Comparison of ENCODE assay signal across 18 mouse cellular contexts in the genomic region with DNA sequence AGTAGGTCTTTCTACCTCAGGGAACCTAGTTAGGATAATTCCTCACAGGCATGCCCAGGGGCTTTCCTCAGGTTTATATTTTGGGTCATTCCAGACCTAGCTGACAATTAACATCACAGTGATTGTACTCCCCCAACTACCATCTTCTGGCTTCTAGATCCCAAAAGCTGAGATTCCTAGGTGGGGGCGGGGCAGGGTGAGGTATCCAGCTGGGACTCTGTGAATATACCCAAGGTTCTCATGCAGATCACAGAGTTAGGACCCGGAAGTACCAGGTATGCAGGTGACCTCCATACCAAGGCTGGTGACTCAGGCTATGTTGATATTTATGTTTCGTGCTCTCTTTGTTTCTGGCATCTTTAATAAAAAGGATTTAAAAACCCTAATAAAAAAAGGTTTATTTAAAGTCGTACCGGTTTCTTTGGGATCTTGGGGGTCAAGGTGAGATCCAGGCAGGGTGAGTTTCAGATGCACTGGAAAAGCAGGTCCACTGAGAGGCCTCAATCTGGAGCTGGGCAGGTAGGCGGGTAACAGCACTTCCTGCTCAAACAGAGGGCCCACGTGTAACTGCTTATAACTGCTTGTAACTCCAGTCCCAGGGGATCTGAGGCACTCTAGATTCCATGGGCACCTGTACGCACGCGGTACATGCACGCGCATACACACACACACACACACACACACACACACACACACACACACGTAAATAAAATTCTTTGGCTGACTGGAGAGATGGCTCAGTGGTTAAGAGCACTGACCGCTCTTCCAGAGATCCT. TPM values are rescaled to one million over a fixed set of nuclear protein-coding genes. Genes with fewer than 3 reads are reported as not detected.
"Had no signal": no experiment of that assay in that cellular context is flagged by ENCODE, and none has a peak within 500 bp of the region (broad histone marks: within the 10 kb centered on the region; RNA-seq: fewer than 3 reads in every experiment).

No protein-coding gene starts in this region.

- H3K27me3 ChIP-seq: limb, embryonic 13.5 days; liver, embryonic 12.5 days; liver, embryonic 15.5 days; lung, embryonic 15.5 days; midbrain, embryonic 12.5 days; midbrain, embryonic 15.5 days; neural tube, embryonic 13.5 days had no signal

- DNase-seq: kidney, postnatal 25 days; layer of hippocampus, adult 9-11 months; liver; lung, adult 18-20 months; thymus, postnatal 36 days had no signal

- H3K4me3 ChIP-seq: layer of hippocampus, adult 2 months; limb, embryonic 10.5 days; limb, embryonic 13.5 days; liver, embryonic 12.5 days; liver, embryonic 15.5 days; lung, embryonic 15.5 days; midbrain, embryonic 12.5 days; midbrain, embryonic 15.5 days; myocyte; neural tube, embryonic 13.5 days had no signal

- H3K4me2 ChIP-seq: limb, embryonic 13.5 days; liver, embryonic 12.5 days; liver, embryonic 15.5 days; lung, embryonic 15.5 days; midbrain, embryonic 12.5 days; midbrain, embryonic 15.5 days; neural tube, embryonic 13.5 days had no signal

- H3K4me1 ChIP-seq: limb, embryonic 10.5 days; midbrain, embryonic 12.5 days; midbrain, embryonic 15.5 days had no signal

- H3K27ac ChIP-seq: kidney, postnatal 0 days; layer of hippocampus, adult 2 months; limb, embryonic 10.5 days; limb, embryonic 13.5 days; liver, embryonic 12.5 days; liver, embryonic 15.5 days; lung, embryonic 15.5 days; macrophage; midbrain, embryonic 12.5 days; midbrain, embryonic 15.5 days; neural tube, embryonic 13.5 days had no signal

- H3K9me3 ChIP-seq: limb, embryonic 10.5 days; limb, embryonic 13.5 days; liver, embryonic 12.5 days; liver, embryonic 15.5 days; lung, embryonic 15.5 days; midbrain, embryonic 12.5 days; midbrain, embryonic 15.5 days; neural tube, embryonic 13.5 days had no signal

- H3K9ac ChIP-seq: limb, embryonic 13.5 days; liver, embryonic 12.5 days; liver, embryonic 15.5 days; lung, embryonic 15.5 days; midbrain, embryonic 12.5 days; midbrain, embryonic 15.5 days; neural tube, embryonic 13.5 days had no signal

- ATAC-seq: liver, embryonic 12.5 days; midbrain, embryonic 15.5 days had no signal

- H3K36me3 ChIP-seq: limb, embryonic 10.5 days; limb, embryonic 13.5 days; liver, embryonic 12.5 days; liver, embryonic 15.5 days; lung, embryonic 15.5 days; midbrain, embryonic 12.5 days; midbrain, embryonic 15.5 days; neural tube, embryonic 13.5 days had no signal

RNA-seq across cellular contexts. Expression of a gene that starts 31.8 kb away (rescaled TPM):
- polyA plus RNA-seq: kidney, embryonic 14.5 days; limb, embryonic 10.5 days; macrophage; midbrain, embryonic 12.5 days; midbrain, embryonic 15.5 days; neural tube, embryonic 13.5 days had no signal

RNA-seq across cellular contexts. Expression of a gene that starts 54.3 kb away (rescaled TPM):
- polyA plus RNA-seq: liver, embryonic 15.5 days had no signal
